Mouse (Mus musculus) midbrain, embryonic 13.5 days (tissue): Measurements from ENCODE around the gene Lrrc7. TPM values are rescaled to one million over a fixed set of nuclear protein-coding genes. Genes with fewer than 3 reads are reported as not detected.

Experiments
- ATAC-seq: fragments of 200-750 bp; cut with Nextera tagmentation; 2 replicates; pipeline ENCODE4 v1.8.0; 2017; ENCODE audit warnings: mild to moderate bottlenecking, moderate TSS enrichment, moderate library complexity
- H3K27ac ChIP-seq: fragments of 300-500 bp; sonication (generic); 2 replicates; pipeline ENCODE4 v1.5.1; 2015; ENCODE audit warnings: inconsistent platforms, mild to moderate bottlenecking, moderate library complexity
- H3K27me3 ChIP-seq: fragments of 300-500 bp; sonication (generic); 2 replicates; pipeline ENCODE4 v1.6.1; 2015; ENCODE audit warnings: mild to moderate bottlenecking, inconsistent platforms
- H3K36me3 ChIP-seq: fragments of 300-500 bp; sonication (generic); 2 replicates; pipeline ENCODE4 v1.6.1; 2015; ENCODE audit warnings: mild to moderate bottlenecking, inconsistent platforms
- H3K4me1 ChIP-seq: fragments of 300-500 bp; sonication (generic); replicated peaks from 2 replicates; pipeline ENCODE4 v1.6.1; 2015; ENCODE audit warnings: inconsistent platforms
- H3K4me2 ChIP-seq: fragments of 300-500 bp; sonication (generic); replicated peaks from 2 replicates; pipeline ENCODE4 v1.6.1; 2015; ENCODE audit warnings: moderate library complexity, mild to moderate bottlenecking, inconsistent platforms
- H3K4me3 ChIP-seq: fragments of 300-500 bp; sonication (generic); replicated peaks from 2 replicates; pipeline ENCODE4 v1.5.1; 2015; ENCODE audit warnings: mild to moderate bottlenecking, inconsistent platforms
- H3K9ac ChIP-seq: fragments of 300-500 bp; sonication (generic); replicated peaks from 2 replicates; pipeline ENCODE4 v1.6.1; 2015; ENCODE audit warnings: mild to moderate bottlenecking, inconsistent platforms
- H3K9me3 ChIP-seq: fragments of 300-500 bp; sonication (generic); 2 replicates; pipeline ENCODE4 v1.6.1; 2016; ENCODE audit warnings: mild to moderate bottlenecking, inconsistent platforms
- WGBS: fragments of 180-500 bp; shearing (Covaris S2); methylation state at CpG from one replicate; pipeline ENCODE4 v1.1.7; 2015; 5-methylcytosine and 5-hydroxymethylcytosine counted together
- polyA plus RNA-seq: library from polyadenylated mRNA; unstranded; fragments of >200 nt; fragmentation: Nextera tagmentation; extraction: Ambion mirVana; gene quantifications from 2 replicates; pipeline ENCODE4 v1.2.1, GENCODE M21; 2015

Lrrc7 gene
- polyA plus RNA-seq, 1 experiment from 2014 or later: 9.2 TPM

DNA sequence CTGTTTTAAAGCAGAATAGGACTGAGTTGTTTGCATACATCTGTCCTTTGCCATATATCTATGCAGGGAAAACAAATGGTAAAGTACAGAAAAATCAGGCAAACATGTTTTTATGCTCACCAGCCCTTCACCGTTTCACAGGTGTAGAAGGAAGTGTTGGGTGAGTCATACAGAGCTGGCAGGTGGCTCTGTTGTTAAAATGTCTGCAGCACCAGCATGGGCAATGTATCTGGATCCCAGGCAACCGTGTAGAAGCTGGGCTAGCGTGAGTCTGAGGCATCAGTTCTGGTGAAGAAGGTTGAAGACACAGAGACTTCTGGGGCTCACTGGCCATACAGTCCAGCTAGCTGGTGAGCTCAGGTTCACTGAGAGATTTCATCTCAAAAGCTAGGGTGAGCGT, 468.1 kb downstream of the Lrrc7 start:
- Histone ChIP-seq H3K4me1 (no peaks in the 10 kb centered on the region), H3K4me3 (no peak overlapping the region), H3K27ac (no peak overlapping the region), H3K27me3 (no peaks in the 10 kb centered on the region), H3K36me3 (no peaks in the 10 kb centered on the region), H3K9me3 (no peaks in the 10 kb centered on the region), H3K4me2 (no peak overlapping the region), H3K9ac (no peak overlapping the region)
- no peak for ATAC-seq
- WGBS: 94% methylated on average over 4 of the region's 4 CpGs

DNA sequence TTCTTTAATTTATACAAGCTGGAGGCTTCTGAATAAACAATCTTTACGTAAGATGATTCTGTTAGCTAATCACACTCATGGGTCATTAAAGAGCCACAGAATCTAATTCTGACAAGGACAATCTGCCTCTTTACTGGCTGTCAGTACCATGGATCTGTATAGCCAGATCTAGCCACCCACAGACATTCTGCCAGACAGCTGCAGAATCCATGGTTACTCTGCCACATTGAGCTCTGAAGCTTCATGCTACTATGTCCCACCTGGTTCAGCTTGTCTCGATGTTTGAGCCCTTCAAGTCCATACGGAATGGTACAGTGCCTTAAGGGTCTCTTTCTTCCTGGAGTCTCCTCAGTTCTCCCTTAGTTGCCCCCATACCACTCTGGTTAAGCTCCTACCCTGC, 470.4 kb downstream of the Lrrc7 start:
- WGBS: 85% methylated on average over 3 of the region's 3 CpGs
- no peak for ATAC-seq
- H3K27me3 ChIP-seq: no peaks in the 10 kb centered on the region
- H3K9ac ChIP-seq: no peak overlapping the region
- H3K27ac ChIP-seq: no peak overlapping the region
- no peaks in the 10 kb centered on the region for H3K9me3 ChIP-seq
- no peaks in the 10 kb centered on the region for H3K4me1 ChIP-seq
- H3K4me2 ChIP-seq: no peak overlapping the region
- H3K36me3 ChIP-seq: no peaks in the 10 kb centered on the region
- H3K4me3 ChIP-seq: no peak overlapping the region

DNA sequence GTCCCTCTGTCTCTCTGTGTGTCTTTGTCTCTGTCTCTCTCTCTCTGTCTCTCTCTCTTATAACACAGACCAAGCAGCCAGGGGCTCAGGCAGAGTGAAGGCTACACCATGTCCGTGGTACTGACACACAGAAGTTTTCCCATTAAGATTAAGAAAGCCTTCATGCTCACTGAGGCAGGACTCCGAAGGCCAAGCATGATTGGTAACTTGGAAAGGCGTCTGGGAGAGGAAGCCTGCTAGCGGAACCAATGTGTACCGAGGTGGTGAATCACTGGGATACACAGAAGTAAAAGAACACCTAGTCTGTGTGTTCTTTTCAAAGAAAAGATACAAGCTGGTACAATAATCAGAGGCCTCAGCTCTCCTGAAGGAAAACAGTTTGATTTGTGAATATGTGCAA, 484.2 kb downstream of the Lrrc7 start:
- Histone ChIP-seq H3K4me1 (no peaks in the 10 kb centered on the region), H3K4me2 (no peak overlapping the region), H3K36me3 (no peaks in the 10 kb centered on the region), H3K4me3 (no peak overlapping the region), H3K9me3 (no peaks in the 10 kb centered on the region), H3K27me3 (no peaks in the 10 kb centered on the region), H3K27ac (no peak overlapping the region), H3K9ac (no peak overlapping the region)
- 70% methylated on average over 5 of the region's 5 CpGs for WGBS
- no peak for ATAC-seq

DNA sequence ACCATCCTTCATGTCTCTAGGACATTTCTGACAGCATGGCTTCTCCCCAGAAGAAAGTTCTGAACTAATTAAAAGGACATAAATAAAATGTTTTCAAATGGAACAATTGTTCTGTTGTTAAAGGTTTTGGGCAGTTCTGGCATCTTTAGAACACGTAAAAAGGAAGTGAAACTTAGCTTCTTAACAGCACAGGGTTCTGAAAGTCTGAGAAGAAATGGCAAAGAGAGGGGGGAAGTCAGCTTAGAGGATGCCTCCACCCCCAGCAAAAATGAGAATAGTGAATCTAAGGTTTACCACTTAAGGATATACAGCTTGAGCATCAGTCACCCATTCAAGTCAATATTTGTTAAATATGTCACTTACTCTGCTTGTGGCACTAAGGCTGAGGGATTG, 484.6 kb downstream of the Lrrc7 start:
- H3K9ac ChIP-seq: no peak overlapping the region
- ATAC-seq: no peak
- H3K36me3 ChIP-seq: no peaks in the 10 kb centered on the region
- H3K27me3 ChIP-seq: no peaks in the 10 kb centered on the region
- no peak overlapping the region for H3K4me3 ChIP-seq
- H3K4me1 ChIP-seq: no peaks in the 10 kb centered on the region
- H3K4me2 ChIP-seq: no peak overlapping the region
- H3K27ac ChIP-seq: no peak overlapping the region
- 68% methylated on average over 1 of the region's 1 CpGs for WGBS
- no peaks in the 10 kb centered on the region for H3K9me3 ChIP-seq

GRCm38 (mm10) chr3:158076685-158077379, 485.2 kb downstream of the Lrrc7 start:
- WGBS: 48% methylated on average over 4 of the region's 4 CpGs
- ATAC-seq: no peak

GRCm38 (mm10) chr3:158075004-158075403, 487.0 kb downstream of the Lrrc7 start:
- H3K4me2 ChIP-seq: no peak overlapping the region
- no peak overlapping the region for H3K4me3 ChIP-seq
- H3K9ac ChIP-seq: no peak overlapping the region
- H3K36me3 ChIP-seq: no peaks in the 10 kb centered on the region
- 88% methylated on average over 2 of the region's 2 CpGs for WGBS
- H3K27ac ChIP-seq: no peak overlapping the region
- H3K4me1 ChIP-seq: no peaks in the 10 kb centered on the region
- ATAC-seq: no peak
- no peaks in the 10 kb centered on the region for H3K9me3 ChIP-seq
- no peaks in the 10 kb centered on the region for H3K27me3 ChIP-seq

More at GRCm38 (mm10) chr3:158076685-158077379, 485.2 kb downstream of the Lrrc7 start:
- Histone ChIP-seq H3K9me3 (no peaks in the 10 kb centered on the region), H3K4me3 (no peak overlapping the region), H3K4me2 (no peak overlapping the region), H3K27ac (no peak overlapping the region), H3K36me3 (no peaks in the 10 kb centered on the region), H3K27me3 (no peaks in the 10 kb centered on the region), H3K4me1 (no peaks in the 10 kb centered on the region), H3K9ac (no peak overlapping the region)

DNA sequence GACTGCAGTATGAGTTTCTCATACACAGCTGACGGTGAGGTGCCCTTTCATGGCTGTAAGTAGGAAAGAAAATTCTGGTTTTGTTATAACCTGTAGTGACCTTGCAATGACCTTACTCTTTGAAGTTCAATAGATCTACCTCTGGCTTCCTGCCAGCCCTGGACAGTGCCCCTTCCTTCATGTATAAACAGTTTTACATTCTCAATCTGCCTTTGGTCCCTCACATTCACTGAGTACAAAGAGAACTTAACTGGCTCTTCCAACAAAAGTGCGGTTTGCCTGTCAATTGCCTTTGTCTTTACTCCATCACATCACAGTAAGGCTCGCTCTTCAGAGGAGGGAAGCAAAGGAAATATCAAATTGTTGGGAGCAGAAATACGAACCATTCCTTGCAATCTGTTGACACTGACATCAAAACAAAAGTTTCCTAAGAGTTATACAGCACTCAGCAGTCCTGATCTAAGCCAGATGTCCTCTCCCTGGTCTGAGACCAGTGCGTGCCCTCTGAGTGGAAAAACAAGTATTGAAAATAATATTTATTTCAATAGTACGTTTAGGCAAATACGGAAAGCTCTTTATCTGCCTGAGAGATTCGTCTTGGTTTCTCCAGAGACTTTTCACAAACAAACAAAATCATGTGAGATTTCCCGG, 493.3 kb downstream of the Lrrc7 start:
- H3K36me3 ChIP-seq: peaks cover 9% of the 10 kb centered on the region
- H3K9me3 ChIP-seq: no peaks in the 10 kb centered on the region
- WGBS: 86% methylated on average over 9 of the region's 9 CpGs
- no peak overlapping the region for H3K4me2 ChIP-seq
- H3K27me3 ChIP-seq: no peaks in the 10 kb centered on the region
- no peaks in the 10 kb centered on the region for H3K4me1 ChIP-seq
- H3K9ac ChIP-seq: no peak overlapping the region
- no peak overlapping the region for H3K4me3 ChIP-seq
- H3K27ac ChIP-seq: no peak overlapping the region
- no peak for ATAC-seq

GRCm38 (mm10) chr3:158067916-158068315, 494.1 kb downstream of the Lrrc7 start:
- no peak overlapping the region for H3K4me2 ChIP-seq
- no peaks in the 10 kb centered on the region for H3K27me3 ChIP-seq
- H3K36me3 ChIP-seq: peaks cover 9% of the 10 kb centered on the region
- 91% methylated on average over 7 of the region's 7 CpGs for WGBS
- H3K4me1 ChIP-seq: no peaks in the 10 kb centered on the region
- H3K4me3 ChIP-seq: no peak overlapping the region
- no peak for ATAC-seq
- H3K27ac ChIP-seq: no peak overlapping the region
- H3K9me3 ChIP-seq: no peaks in the 10 kb centered on the region
- H3K9ac ChIP-seq: no peak overlapping the region

GRCm38 (mm10) chr3:158065256-158065655, 496.8 kb downstream of the Lrrc7 start:
- Histone ChIP-seq H3K27me3 (no peaks in the 10 kb centered on the region), H3K9ac (no peak overlapping the region), H3K4me3 (no peak overlapping the region), H3K9me3 (no peaks in the 10 kb centered on the region), H3K4me2 (no peak overlapping the region), H3K36me3 (peaks cover 18% of the 10 kb centered on the region), H3K4me1 (no peaks in the 10 kb centered on the region), H3K27ac (no peak overlapping the region)
- ATAC-seq: peak; percentile 53; the same call in 1 of the 2 replicates
- WGBS: 96% methylated on average over 2 of the region's 2 CpGs

DNA sequence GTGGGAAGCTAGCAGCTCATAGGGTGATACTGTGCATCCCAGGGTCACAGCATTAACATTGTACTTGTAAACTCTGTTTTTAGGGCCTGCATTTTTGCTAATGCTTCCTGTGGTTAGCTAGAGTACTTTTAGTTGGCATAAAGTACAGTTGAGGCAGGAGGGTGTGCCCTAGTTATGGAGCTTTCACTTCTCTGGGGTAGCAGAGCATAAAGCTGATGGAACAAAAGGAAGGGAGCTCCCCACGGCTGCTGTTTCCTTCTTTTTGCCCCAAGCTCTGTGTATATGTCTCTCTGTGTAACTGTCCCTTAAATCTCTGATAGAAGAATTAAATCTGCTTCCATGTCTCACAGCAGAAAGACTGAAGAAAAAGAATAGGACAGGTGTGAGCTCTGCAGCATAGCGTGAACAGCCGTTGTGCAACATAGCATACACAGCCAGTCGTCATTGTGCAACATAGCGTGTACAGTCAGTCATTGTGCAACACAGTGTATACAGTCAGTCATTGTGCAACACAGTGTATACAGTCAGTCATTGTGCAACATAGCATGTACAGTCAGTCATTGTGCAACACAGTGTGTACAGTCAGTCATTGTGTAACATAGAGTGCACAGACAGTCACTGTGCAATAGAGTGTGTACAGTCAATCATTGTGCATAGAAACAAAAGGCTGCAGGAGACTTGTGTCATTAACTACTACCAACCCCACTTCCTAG, 500.1 kb downstream of the Lrrc7 start:
- Histone ChIP-seq H3K9ac (no peak overlapping the region), H3K27ac (no peak overlapping the region), H3K4me1 (no peaks in the 10 kb centered on the region), H3K36me3 (peaks cover 42% of the 10 kb centered on the region), H3K9me3 (no peaks in the 10 kb centered on the region), H3K27me3 (no peaks in the 10 kb centered on the region), H3K4me3 (no peak overlapping the region), H3K4me2 (no peak overlapping the region)
- WGBS: 97% methylated on average over 5 of the region's 5 CpGs
- ATAC-seq: peak; percentile 34; the same call in 1 of the 2 replicates

DNA sequence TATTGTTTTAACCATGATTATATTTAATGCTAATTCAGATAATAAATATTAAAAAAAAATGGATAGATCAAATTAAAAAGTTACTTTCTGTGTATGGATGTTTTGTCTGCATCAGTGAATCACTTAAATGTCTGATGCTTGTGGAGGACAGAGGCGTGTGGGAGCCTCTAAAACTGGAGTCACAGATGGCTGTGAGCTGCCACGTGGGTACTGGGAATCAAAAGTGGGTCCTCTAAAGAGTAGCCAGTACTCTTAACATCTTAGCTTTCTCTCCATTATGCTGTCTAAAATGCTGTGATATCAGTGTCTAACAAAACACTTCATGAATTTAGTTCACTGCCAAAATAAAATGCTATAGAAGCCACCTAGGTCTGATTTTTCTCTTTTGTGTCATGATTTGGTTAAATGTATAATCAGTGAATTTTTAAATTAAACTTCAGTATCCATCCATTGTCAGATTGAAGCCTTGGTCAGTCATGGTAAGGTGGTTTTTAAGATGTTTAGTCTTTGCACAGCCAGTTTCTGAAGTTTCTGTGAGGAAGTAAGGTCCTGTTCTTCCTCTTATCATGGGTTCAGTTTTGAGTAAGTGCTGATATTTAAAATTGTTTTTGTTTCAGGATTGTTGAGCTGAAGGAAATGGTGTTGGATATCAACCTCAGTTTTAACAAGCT, 501.3 kb downstream of the Lrrc7 start:
- no peak for ATAC-seq
- no peaks in the 10 kb centered on the region for H3K9me3 ChIP-seq
- H3K36me3 ChIP-seq: peaks cover 52% of the 10 kb centered on the region
- WGBS: 90% methylated on average over 2 of the region's 2 CpGs
- no peak overlapping the region for H3K9ac ChIP-seq
- no peak overlapping the region for H3K4me3 ChIP-seq
- H3K27me3 ChIP-seq: no peaks in the 10 kb centered on the region
- no peak overlapping the region for H3K27ac ChIP-seq
- no peaks in the 10 kb centered on the region for H3K4me1 ChIP-seq
- H3K4me2 ChIP-seq: no peak overlapping the region

- Histone ChIP-seq H3K27me3 (no peaks in the 10 kb centered on the region), H3K9ac (no peak overlapping the region), H3K4me2 (no peak overlapping the region), H3K4me3 (no peak overlapping the region), H3K36me3 (peaks cover 25% of the 10 kb centered on the region), H3K4me1 (no peaks in the 10 kb centered on the region), H3K9me3 (no peaks in the 10 kb centered on the region), H3K27ac (no peak overlapping the region)
- 86% methylated on average over 2 of the region's 2 CpGs for WGBS
- ATAC-seq: no peak
Observed at GRCm38 (mm10) chr3:158049508-158049907, 512.5 kb downstream of the Lrrc7 start.
